Mouse (Mus musculus) embryonic facial prominence, embryonic 13.5 days (tissue): ENCODE data around the gene Cd28. TPM values are rescaled to one million over a fixed set of nuclear protein-coding genes. Genes with fewer than 3 reads are reported as not detected.
"Not testable (repeated sequence)": the region's sequence is repeated elsewhere in the genome, so short reads cannot be mapped to it uniquely, and the experiment has no call there.

Experiments used
- ATAC-seq: fragments of 200-750 bp; cut with Nextera tagmentation; 2 replicates; pipeline ENCODE4 v1.8.0; 2017; ENCODE audit warnings: low read depth; ENCODE audit not compliant: insufficient number of reproducible peaks, insufficient read depth, low FRiP score, low TSS enrichment
- H3K27ac ChIP-seq: fragments of 300-500 bp; sonication (generic); 2 replicates; pipeline ENCODE4 v1.5.1; 2015; ENCODE audit warnings: moderate library complexity, mild to moderate bottlenecking, inconsistent platforms
- H3K27me3 ChIP-seq: fragments of 300-500 bp; sonication (generic); 2 replicates; pipeline ENCODE4 v1.6.1; 2015; ENCODE audit warnings: mild to moderate bottlenecking, inconsistent platforms
- H3K36me3 ChIP-seq: fragments of 300-500 bp; sonication (generic); 2 replicates; pipeline ENCODE4 v1.6.1; 2015; ENCODE audit warnings: mild to moderate bottlenecking, inconsistent platforms
- H3K4me1 ChIP-seq: fragments of 300-500 bp; sonication (generic); 2 replicates; pipeline ENCODE4 v1.6.1; 2015; ENCODE audit warnings: inconsistent platforms
- H3K4me2 ChIP-seq: fragments of 300-500 bp; sonication (generic); 2 replicates; pipeline ENCODE4 v1.6.1; 2015; ENCODE audit warnings: moderate library complexity, mild to moderate bottlenecking, inconsistent platforms
- H3K4me3 ChIP-seq: fragments of 300-500 bp; sonication (generic); 2 replicates; pipeline ENCODE4 v1.5.1; 2015; ENCODE audit warnings: mild to moderate bottlenecking, inconsistent platforms
- H3K9ac ChIP-seq: fragments of 300-500 bp; sonication (generic); 2 replicates; pipeline ENCODE4 v1.6.1; 2015; ENCODE audit warnings: mild to moderate bottlenecking, inconsistent platforms
- H3K9me3 ChIP-seq: fragments of 300-500 bp; sonication (generic); 2 replicates; pipeline ENCODE4 v1.6.1; 2016; ENCODE audit warnings: inconsistent platforms
- WGBS: fragments of 180-500 bp; shearing (Covaris S2); methylation state at CpG from one replicate; pipeline ENCODE4 v1.1.7; 2015; ENCODE audit warnings: mixed read lengths; 5-methylcytosine and 5-hydroxymethylcytosine counted together
- polyA plus RNA-seq: library from polyadenylated mRNA; unstranded; fragments of >200 nt; fragmentation: Nextera tagmentation; extraction: Ambion mirVana; gene quantifications from 2 replicates; pipeline ENCODE4 v1.2.1, GENCODE M21; 2015

The Cd28 gene
- polyA plus RNA-seq, 1 experiment from 2014 or later = 0.13 TPM

DNA sequence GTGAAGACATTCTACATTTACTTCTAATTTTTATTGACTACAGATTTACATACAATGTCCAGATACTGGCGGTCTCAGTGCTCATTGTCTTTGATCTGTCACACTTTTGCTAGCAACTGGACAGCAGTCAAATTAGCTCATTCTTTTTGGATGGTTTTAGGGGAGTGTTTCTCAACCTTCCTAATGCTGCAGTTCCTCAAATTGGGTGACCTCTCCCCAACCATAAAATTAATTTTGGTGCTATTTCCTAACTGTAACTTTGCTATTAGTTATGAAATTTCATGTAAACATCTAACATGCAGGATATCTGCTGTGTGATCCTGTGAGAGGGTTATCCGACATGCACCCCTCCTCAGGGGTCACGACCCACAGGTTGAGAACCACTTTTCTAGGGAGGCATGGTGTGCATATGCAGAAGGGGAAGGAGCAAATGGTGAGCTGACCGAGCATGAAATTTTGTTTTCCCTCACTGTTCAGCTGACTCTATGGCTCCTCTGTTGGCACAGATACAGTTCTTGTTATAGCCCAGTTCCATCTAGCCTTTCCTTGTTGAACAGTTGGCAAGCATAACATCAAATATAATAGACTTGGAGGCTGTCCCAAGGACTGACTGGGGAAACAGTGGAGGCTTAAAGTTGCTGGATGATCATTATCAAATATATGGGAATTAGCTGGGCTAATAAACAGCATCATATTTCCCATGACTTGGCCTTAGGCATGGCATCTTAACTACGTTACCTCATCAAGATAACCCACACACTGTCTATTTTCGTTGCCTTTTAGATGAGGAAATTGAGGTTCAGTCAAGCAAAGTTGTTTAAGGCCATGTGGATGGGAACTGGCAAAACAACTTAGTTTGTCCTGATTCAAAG, 87.5 kb downstream of the Cd28 start:
- no peak overlapping the region for H3K9ac ChIP-seq
- H3K4me2 ChIP-seq = no peak overlapping the region
- no peaks in the 10 kb centered on the region for H3K27me3 ChIP-seq
- no peak overlapping the region for H3K4me3 ChIP-seq
- no peaks in the 10 kb centered on the region for H3K4me1 ChIP-seq
- WGBS = 71% methylated on average over 6 of the region's 6 CpGs
- no peaks in the 10 kb centered on the region for H3K9me3 ChIP-seq
- H3K27ac ChIP-seq = no peak overlapping the region
- no peaks in the 10 kb centered on the region for H3K36me3 ChIP-seq
- ATAC-seq = no peak

GRCm38 (mm10) chr1:60805178-60805577, 88.6 kb downstream of the Cd28 start:
- no peak for ATAC-seq
- 69% methylated on average over 1 of the region's 1 CpGs for WGBS
- H3K9ac ChIP-seq = no peak overlapping the region

DNA sequence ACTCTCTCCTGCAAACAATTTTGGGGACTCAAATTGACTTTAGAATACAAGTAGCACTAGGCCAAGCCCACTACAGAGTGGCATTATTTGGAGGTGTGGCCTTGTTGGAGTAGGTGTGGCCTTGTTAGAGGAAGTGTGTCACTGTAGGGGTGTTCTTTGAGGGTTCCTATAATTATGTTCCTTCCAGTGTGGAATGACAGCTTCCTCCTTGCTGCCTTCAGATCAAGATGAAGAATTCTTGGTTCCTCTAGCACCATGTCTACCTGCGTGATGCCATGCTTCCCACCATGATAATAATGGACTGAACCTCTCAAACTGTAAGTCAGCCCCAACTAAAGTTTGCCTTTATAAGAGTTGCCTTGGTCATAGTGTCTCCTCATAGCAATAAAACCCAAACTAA, 91.1 kb downstream of the Cd28 start:
- 93% methylated on average over 1 of the region's 1 CpGs for WGBS
- no peak overlapping the region for H3K4me3 ChIP-seq
- H3K4me2 ChIP-seq = no peak overlapping the region
- no peaks in the 10 kb centered on the region for H3K36me3 ChIP-seq
- H3K9me3 ChIP-seq = no peaks in the 10 kb centered on the region
- no peak overlapping the region for H3K9ac ChIP-seq
- H3K27ac ChIP-seq = no peak overlapping the region
- ATAC-seq = no peak
- no peaks in the 10 kb centered on the region for H3K4me1 ChIP-seq
- H3K27me3 ChIP-seq = no peaks in the 10 kb centered on the region

More at GRCm38 (mm10) chr1:60805178-60805577, 88.6 kb downstream of the Cd28 start:
- no peak overlapping the region for H3K4me2 ChIP-seq
- H3K9me3 ChIP-seq = no peaks in the 10 kb centered on the region
- no peaks in the 10 kb centered on the region for H3K4me1 ChIP-seq
- no peaks in the 10 kb centered on the region for H3K36me3 ChIP-seq
- no peak overlapping the region for H3K4me3 ChIP-seq
- no peak overlapping the region for H3K27ac ChIP-seq
- no peaks in the 10 kb centered on the region for H3K27me3 ChIP-seq

DNA sequence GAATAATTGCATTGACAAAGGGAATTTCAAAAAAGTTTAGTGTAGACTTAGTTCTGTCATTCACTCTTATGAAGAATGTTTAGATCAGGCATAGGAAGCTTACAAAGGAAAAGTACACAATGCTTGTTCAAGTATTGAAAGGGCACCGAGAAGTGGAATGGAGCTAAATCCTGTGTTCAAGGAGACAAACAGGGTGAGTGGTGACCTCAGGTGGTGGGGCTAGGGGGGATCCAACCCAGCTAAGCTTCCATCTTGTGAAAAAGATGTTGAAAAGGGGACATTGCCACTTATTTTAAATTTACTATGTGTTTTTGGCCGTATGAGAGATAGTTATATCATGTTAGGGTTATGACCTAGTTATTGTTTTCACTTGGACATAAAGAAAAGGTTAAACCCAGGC, 91.9 kb downstream of the Cd28 start:
- no peak overlapping the region for H3K4me3 ChIP-seq
- H3K27ac ChIP-seq = no peak overlapping the region
- H3K36me3 ChIP-seq = no peaks in the 10 kb centered on the region
- no peak overlapping the region for H3K9ac ChIP-seq
- no peak overlapping the region for H3K4me2 ChIP-seq
- H3K4me1 ChIP-seq = no peaks in the 10 kb centered on the region
- WGBS = 89% methylated on average over 2 of the region's 2 CpGs
- no peaks in the 10 kb centered on the region for H3K9me3 ChIP-seq
- ATAC-seq = no peak
- no peaks in the 10 kb centered on the region for H3K27me3 ChIP-seq

- Histone ChIP-seq H3K27ac (no peak overlapping the region), H3K9me3 (no peaks in the 10 kb centered on the region), H3K9ac (no peak overlapping the region), H3K36me3 (no peaks in the 10 kb centered on the region), H3K4me2 (no peak overlapping the region), H3K27me3 (no peaks in the 10 kb centered on the region), H3K4me1 (no peaks in the 10 kb centered on the region), H3K4me3 (no peak overlapping the region)
- ATAC-seq = no peak
- WGBS = 83% methylated on average over 12 of the region's 12 CpGs
These were observed 92.6 kb downstream of the Cd28 start for GRCm38 (mm10) chr1:60809166-60809565.

DNA sequence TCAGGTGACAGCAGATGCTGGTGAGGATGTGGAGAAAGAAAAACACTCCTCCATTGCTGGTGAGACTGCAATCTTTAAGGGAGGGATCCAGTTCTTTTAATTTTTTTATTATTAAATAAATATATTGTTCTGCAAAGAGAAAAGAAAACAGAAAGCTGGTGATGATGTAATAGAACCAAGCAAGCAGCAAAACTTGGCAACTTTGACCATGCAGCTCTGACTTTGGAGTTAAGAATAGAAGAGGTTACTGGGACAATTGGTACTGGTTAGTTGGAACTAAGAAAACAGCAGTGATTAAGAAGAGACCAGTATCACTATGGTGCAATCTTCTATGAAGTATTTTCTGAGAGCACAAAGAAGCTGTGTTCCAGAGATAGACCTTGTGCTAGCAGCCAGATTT, 94.2 kb downstream of the Cd28 start:
- H3K9ac ChIP-seq = no peak overlapping the region
- H3K27ac ChIP-seq = no peak overlapping the region
- no peak overlapping the region for H3K4me3 ChIP-seq
- H3K9me3 ChIP-seq = no peaks in the 10 kb centered on the region
- H3K36me3 ChIP-seq = no peaks in the 10 kb centered on the region
- no peak overlapping the region for H3K4me2 ChIP-seq
- H3K4me1 ChIP-seq = no peaks in the 10 kb centered on the region
- H3K27me3 ChIP-seq = no peaks in the 10 kb centered on the region
- no peak for ATAC-seq

- no peak overlapping the region for H3K4me2 ChIP-seq
- H3K4me3 ChIP-seq = no peak overlapping the region
- H3K27me3 ChIP-seq = no peaks in the 10 kb centered on the region
- no peak overlapping the region for H3K27ac ChIP-seq
- H3K4me1 ChIP-seq = no peaks in the 10 kb centered on the region
- H3K36me3 ChIP-seq = no peaks in the 10 kb centered on the region
- H3K9me3 ChIP-seq = no peaks in the 10 kb centered on the region
- no peak for ATAC-seq
- H3K9ac ChIP-seq = no peak overlapping the region
- WGBS = 76% methylated on average over 1 of the region's 1 CpGs
These were observed 95.4 kb downstream of the Cd28 start for GRCm38 (mm10) chr1:60811998-60812397.

- H3K4me2 ChIP-seq = no peak overlapping the region
- H3K27ac ChIP-seq = no peak overlapping the region
- no peak overlapping the region for H3K9ac ChIP-seq
- H3K4me1 ChIP-seq = no peaks in the 10 kb centered on the region
- H3K27me3 ChIP-seq = no peaks in the 10 kb centered on the region
- H3K36me3 ChIP-seq = no peaks in the 10 kb centered on the region
- WGBS = 90% methylated on average over 2 of the region's 2 CpGs
- no peak overlapping the region for H3K4me3 ChIP-seq
- no peaks in the 10 kb centered on the region for H3K9me3 ChIP-seq
- ATAC-seq = no peak
These were observed 96.8 kb downstream of the Cd28 start for GRCm38 (mm10) chr1:60813411-60813810.

GRCm38 (mm10) chr1:60815912-60816311, 99.3 kb downstream of the Cd28 start:
- no peaks in the 10 kb centered on the region for H3K9me3 ChIP-seq
- H3K4me1 ChIP-seq = no peaks in the 10 kb centered on the region
- no peak overlapping the region for H3K4me2 ChIP-seq
- no peak for ATAC-seq
- H3K4me3 ChIP-seq = no peak overlapping the region
- WGBS = 88% methylated on average over 6 of the region's 6 CpGs
- H3K27ac ChIP-seq = no peak overlapping the region
- no peak overlapping the region for H3K9ac ChIP-seq
- no peaks in the 10 kb centered on the region for H3K27me3 ChIP-seq
- H3K36me3 ChIP-seq = no peaks in the 10 kb centered on the region

GRCm38 (mm10) chr1:60818491-60818890, 101.9 kb downstream of the Cd28 start:
- not testable (repeated sequence) for H3K36me3 ChIP-seq, H3K27ac ChIP-seq, ATAC-seq, H3K4me2 ChIP-seq, H3K9me3 ChIP-seq, H3K4me1 ChIP-seq, H3K4me3 ChIP-seq, H3K27me3 ChIP-seq, H3K9ac ChIP-seq
- 81% methylated on average over 4 of the region's 4 CpGs for WGBS

GRCm38 (mm10) chr1:60819993-60820392, 103.4 kb downstream of the Cd28 start:
- peaks cover 8% of the 10 kb centered on the region for H3K4me1 ChIP-seq
- WGBS = 83% methylated on average over 2 of the region's 2 CpGs
- H3K4me3 ChIP-seq = no peak overlapping the region
- ATAC-seq = no peak
- no peak overlapping the region for H3K9ac ChIP-seq
- no peak overlapping the region for H3K4me2 ChIP-seq
- H3K27me3 ChIP-seq = no peaks in the 10 kb centered on the region
- no peak overlapping the region for H3K27ac ChIP-seq
- H3K9me3 ChIP-seq = no peaks in the 10 kb centered on the region
- no peaks in the 10 kb centered on the region for H3K36me3 ChIP-seq

GRCm38 (mm10) chr1:60820981-60821380, 104.4 kb downstream of the Cd28 start:
- peaks cover 15% of the 10 kb centered on the region for H3K4me1 ChIP-seq
- no peaks in the 10 kb centered on the region for H3K36me3 ChIP-seq
- no peak overlapping the region for H3K9ac ChIP-seq
- H3K27me3 ChIP-seq = no peaks in the 10 kb centered on the region
- H3K4me3 ChIP-seq = no peak overlapping the region
- H3K4me2 ChIP-seq = no peak overlapping the region
- no peak overlapping the region for H3K27ac ChIP-seq
- WGBS = 70% methylated on average over 2 of the region's 2 CpGs
- ATAC-seq = no peak
- no peaks in the 10 kb centered on the region for H3K9me3 ChIP-seq
